Mouse (Mus musculus) spleen, adult 2 months (tissue): ENCODE measurements around the gene Stx6. TPM values are rescaled to one million over a fixed set of nuclear protein-coding genes. Genes with fewer than 3 reads are reported as not detected.

ENCODE experiments used
- DNase-seq, 2 experiments: peaks; one replicate each; pipeline versions ENCODE4 v3.0.0 to v3.0.0-alpha.2; 2012 to 2021; ENCODE audit warnings: low spot score in 2 of 2, low read depth in 1 of 2
- H3K27ac ChIP-seq: fragments of 200-500 bp; 2 replicates; pipeline ENCODE4 v1.5.1; 2012; ENCODE audit warnings: low read length, inconsistent platforms; ENCODE audit not compliant: insufficient read depth
- H3K27me3 ChIP-seq: fragments of 200-500 bp; 2 replicates; pipeline ENCODE4 v1.6.1; 2012; ENCODE audit warnings: mild to moderate bottlenecking, moderate library complexity, low read length, inconsistent platforms; ENCODE audit not compliant: control insufficient read depth, insufficient read depth
- H3K36me3 ChIP-seq: fragments of 200-500 bp; 2 replicates; pipeline ENCODE4 v1.6.1; 2012; ENCODE audit warnings: mild to moderate bottlenecking, low read length, inconsistent platforms; ENCODE audit not compliant: control insufficient read depth, insufficient read depth
- H3K4me1 ChIP-seq: fragments of 200-500 bp; 2 replicates; pipeline ENCODE4 v1.6.1; 2011; ENCODE audit warnings: inconsistent platforms; ENCODE audit not compliant: control insufficient read depth, insufficient read depth, insufficient read length
- H3K4me3 ChIP-seq: fragments of 200-500 bp; 2 replicates; pipeline ENCODE4 v1.5.1; 2011; ENCODE audit warnings: mild to moderate bottlenecking, inconsistent platforms; ENCODE audit not compliant: insufficient read depth, insufficient read length; ENCODE audit errors: extremely low read depth
- CTCF ChIP-seq: fragments of 200-500 bp; IDR thresholded peaks from 2 replicates; pipeline ENCODE4 v1.5.1; 2011; ENCODE audit warnings: mild to moderate bottlenecking, inconsistent platforms; ENCODE audit not compliant: insufficient read depth, insufficient read length, insufficient replicate concordance; ENCODE audit errors: extremely low read depth
- POLR2A ChIP-seq: fragments of 200-500 bp; IDR thresholded peaks from 2 replicates; pipeline ENCODE4 v1.6.1; 2011; ENCODE audit warnings: low read depth, low read length, inconsistent platforms
- WGBS: fragments of 180-500 bp; shearing (Covaris S2); methylation state at CpG from one replicate; pipeline ENCODE4 v1.1.7; 2018; 5-methylcytosine and 5-hydroxymethylcytosine counted together
- polyA plus RNA-seq: library from polyadenylated mRNA; depleted of rRNA; stranded (reverse); fragments of >200 nt; gene quantifications from 2 replicates; pipeline ENCODE4 v1.2.3, GENCODE M21; 2012

The Stx6 gene
- polyA plus RNA-seq, 1 experiment = 35.0 TPM

DNA sequence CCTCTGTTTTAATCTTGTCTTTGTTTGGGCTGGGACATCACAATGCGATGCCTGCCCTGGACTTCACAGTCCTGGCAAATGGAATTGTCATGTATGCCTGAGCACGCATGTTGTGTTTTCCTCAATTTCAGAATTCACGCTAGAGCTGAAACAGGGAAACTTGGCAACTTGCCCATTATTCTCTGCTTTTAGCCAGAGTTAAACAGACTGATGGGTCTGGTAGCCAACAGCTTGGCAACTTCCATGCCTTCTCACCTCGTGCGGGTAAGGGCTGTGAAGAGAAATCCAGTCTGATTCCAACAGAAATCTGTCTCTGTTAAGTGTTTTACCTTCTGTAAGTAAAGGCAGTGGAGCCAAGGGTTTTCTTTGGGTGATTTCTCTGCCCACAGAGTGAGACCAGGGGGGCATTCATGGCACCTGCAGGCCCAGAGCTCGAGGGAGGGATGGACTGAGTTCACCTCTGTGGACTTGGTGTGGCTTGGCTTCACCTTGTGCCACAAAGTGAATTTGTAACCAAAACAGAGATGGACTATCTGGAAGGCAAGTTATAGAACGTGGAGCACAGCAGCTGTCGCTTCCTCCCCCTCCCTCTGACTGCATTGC is 46.1 kb downstream of the Stx6 start:
- TF ChIP-seq POLR2A (no peak), CTCF (no peak)

DNA sequence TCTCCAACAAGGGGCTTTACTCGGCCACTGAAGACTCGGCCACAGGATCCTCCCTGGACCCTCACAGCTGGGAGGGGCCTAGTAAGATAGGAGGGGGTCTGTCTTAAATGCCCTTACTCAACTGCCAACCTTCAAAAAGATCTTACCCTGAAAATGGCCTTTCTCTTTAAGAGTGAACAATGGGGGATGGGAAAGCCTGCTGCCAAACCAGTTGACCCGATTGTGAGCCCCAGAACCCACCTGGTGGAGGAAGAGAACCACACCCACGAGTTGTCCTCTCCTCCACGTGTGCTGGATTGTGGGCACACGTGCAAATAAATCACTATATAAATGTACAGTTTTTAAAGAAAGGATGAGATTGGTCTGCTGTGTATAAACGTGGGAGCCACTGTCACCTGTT is 46.8 kb downstream of the Stx6 start:
- Histone ChIP-seq H3K27ac (no peak overlapping the region), H3K4me1 (no peaks in the 10 kb centered on the region), H3K27me3 (no peaks in the 10 kb centered on the region), H3K4me3 (no peak overlapping the region), H3K36me3 (peaks cover 2% of the 10 kb centered on the region)
- no peak for TF ChIP-seq POLR2A
- TF ChIP-seq CTCF = no peak
- WGBS = 55% methylated on average over 7 of the region's 7 CpGs
- DNase-seq = no peak

More for the DNA sequence above, 46.1 kb downstream of the Stx6 start:
- no peak for DNase-seq
- H3K27ac ChIP-seq = no peak overlapping the region
- no peak overlapping the region for H3K4me3 ChIP-seq
- no peaks in the 10 kb centered on the region for H3K27me3 ChIP-seq
- H3K4me1 ChIP-seq = no peaks in the 10 kb centered on the region
- WGBS = 93% methylated on average over 8 of the region's 8 CpGs
- peaks cover 2% of the 10 kb centered on the region for H3K36me3 ChIP-seq

DNA sequence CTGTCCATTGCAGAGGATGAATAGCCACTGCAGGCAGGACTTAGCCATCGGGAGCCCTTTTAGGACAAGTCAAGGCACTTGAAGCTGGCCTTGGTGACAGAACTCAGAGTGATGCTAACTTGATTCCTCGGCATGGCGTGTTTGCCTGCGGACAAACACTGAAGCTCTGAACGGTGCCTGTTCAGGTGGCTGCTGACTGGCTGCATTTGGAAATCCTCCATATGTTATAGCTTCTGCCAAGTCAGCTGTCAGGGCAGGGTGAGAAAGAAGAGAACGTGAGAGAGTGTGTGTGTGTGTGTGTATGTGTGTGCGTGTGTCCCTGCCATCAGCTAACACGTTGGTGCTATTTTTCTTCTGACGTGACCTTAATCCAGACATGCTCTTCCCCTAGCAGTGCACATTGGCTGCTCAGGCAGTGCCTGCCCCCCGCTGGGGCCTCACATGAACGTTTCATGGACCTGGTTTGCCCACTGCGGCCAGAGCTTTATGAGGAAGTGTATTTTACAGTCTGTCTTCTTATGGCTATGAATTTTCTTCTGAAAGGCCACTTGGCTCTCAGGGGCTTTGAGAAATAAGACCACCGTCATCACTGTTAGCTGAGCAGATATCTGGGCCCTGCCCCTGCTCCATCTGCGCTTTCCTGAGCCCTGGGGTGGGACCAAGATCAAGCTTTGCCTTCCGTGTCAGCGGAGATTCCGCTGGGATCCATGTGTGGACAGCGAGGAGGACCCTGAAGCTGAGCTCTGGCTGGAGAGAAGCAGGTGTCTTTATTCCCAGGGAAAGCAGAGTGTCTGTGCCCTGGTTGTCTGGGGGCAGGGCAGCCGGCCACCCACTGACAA is 47.5 kb downstream of the Stx6 start:
- 71% methylated on average over 19 of the region's 19 CpGs for WGBS
- TF ChIP-seq POLR2A (no peak), CTCF (no peak)
- Histone ChIP-seq H3K36me3 (peaks cover 2% of the 10 kb centered on the region), H3K27me3 (no peaks in the 10 kb centered on the region), H3K4me1 (no peaks in the 10 kb centered on the region; the same call in 1 of the 2 replicates), H3K27ac (no peak overlapping the region), H3K4me3 (no peak overlapping the region)
- no peak for DNase-seq

DNA sequence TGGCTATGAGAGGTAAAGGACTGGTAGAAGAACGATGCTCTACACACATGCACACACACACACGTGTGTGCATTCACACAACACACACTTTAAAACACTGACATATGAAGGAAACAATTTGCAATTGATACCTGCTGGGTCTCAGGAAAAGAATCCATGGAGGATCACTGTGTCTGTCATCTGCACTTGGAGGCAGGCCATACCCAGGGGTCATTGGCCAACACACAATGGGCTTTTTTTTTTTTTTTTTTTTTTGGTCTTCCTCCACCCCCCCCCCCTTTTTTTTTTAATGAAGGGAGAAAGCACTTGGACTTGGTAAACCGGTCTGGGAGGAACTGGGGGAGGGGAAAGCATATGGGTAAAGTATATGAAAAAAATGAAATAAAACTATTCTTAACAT is 49.3 kb downstream of the Stx6 start:
- H3K27me3 ChIP-seq = no peaks in the 10 kb centered on the region
- DNase-seq = no peak
- peaks cover 1% of the 10 kb centered on the region; the same call in 1 of the 2 replicates for H3K36me3 ChIP-seq
- WGBS = 87% methylated on average over 3 of the region's 3 CpGs
- no peaks in the 10 kb centered on the region; the same call in 1 of the 2 replicates for H3K4me1 ChIP-seq
- no peak overlapping the region for H3K4me3 ChIP-seq
- no peak overlapping the region for H3K27ac ChIP-seq
- TF ChIP-seq POLR2A (no peak), CTCF (no peak)

DNA sequence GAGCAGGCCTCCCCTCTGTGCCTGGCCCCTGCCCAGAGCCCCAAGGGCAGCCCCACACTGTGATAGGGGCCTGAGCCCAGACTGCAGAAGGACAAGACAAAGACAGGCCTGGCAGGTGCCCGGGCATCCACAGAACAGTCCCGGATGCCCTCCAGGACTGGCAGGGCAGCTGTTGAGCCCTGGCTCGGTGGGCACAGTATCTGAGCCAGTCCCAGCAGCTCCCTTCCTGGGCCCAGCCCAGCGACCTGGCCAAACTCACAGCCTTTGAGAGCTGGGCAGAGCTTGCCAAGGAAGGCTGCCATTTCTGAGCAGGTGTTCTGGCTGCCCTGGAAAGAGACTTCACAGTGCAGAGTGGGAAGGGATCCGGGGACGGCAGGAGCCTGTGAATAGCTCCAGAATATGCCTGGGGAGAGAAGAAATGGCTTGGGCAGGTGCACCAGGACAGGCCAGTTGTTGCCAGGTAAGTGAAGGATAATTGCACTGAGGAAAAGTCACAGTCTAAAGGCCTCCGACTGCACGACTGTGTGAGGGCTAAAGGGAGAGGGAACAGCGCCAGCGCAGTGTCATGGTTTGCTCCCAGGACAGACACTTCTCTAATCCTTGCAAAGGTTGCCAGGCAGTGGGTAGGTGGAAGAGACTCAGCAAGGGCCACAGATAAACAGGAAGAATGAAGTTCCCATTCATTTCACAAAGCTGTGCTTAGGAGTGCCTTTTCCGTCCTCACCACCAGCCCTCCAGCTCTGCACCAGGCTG is 51.7 kb downstream of the Stx6 start:
- no peak for TF ChIP-seq POLR2A
- DNase-seq = no peak

DNA sequence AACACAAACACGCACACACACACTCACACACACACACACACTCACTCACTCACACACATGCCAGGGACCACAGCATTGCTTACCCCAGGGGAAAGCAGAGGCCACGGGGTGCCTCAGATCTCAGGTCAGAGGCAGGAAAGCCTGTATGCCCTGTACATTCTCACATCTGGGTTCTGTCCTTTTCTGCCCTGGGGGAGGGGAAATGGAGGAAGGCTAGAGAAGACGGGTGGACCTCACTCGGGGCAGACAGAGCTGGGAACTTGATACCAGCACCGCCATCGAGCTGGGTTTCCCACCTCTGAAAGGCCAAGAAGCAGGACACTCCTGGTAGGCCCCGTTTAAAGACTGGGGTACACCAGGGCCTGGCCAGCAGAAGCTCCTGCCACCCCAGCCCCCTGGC is 52.5 kb downstream of the Stx6 start:
- WGBS = 65% methylated on average over 7 of the region's 7 CpGs

More for the DNA sequence above, 51.7 kb downstream of the Stx6 start:
- Histone ChIP-seq H3K27me3 (no peaks in the 10 kb centered on the region), H3K36me3 (peaks cover 1% of the 10 kb centered on the region; the same call in 1 of the 2 replicates), H3K4me1 (no peaks in the 10 kb centered on the region; the same call in 1 of the 2 replicates), H3K27ac (no peak overlapping the region), H3K4me3 (no peak overlapping the region)
- 74% methylated on average over 11 of the region's 11 CpGs for WGBS

More for the DNA sequence above, 52.5 kb downstream of the Stx6 start:
- no peaks in the 10 kb centered on the region; the same call in 1 of the 2 replicates for H3K4me1 ChIP-seq
- H3K4me3 ChIP-seq = no peak overlapping the region
- H3K36me3 ChIP-seq = peaks cover 1% of the 10 kb centered on the region; the same call in 1 of the 2 replicates
- H3K27ac ChIP-seq = no peak overlapping the region
- H3K27me3 ChIP-seq = no peaks in the 10 kb centered on the region
- no peak for DNase-seq
- TF ChIP-seq POLR2A (no peak), CTCF (no peak)
